Mouse (Mus musculus): Measurements from ENCODE around the gene Vamp5. TPM values are rescaled to one million over a fixed set of nuclear protein-coding genes. Genes with fewer than 3 reads are reported as not detected.
A peak's percentile ranks its signal among the peaks of the same experiment; 100 is the strongest.

Vamp5 gene
- total RNA-seq, 2 experiments from 2014 or later, result 6.1 to 7.0 TPM

DNA sequence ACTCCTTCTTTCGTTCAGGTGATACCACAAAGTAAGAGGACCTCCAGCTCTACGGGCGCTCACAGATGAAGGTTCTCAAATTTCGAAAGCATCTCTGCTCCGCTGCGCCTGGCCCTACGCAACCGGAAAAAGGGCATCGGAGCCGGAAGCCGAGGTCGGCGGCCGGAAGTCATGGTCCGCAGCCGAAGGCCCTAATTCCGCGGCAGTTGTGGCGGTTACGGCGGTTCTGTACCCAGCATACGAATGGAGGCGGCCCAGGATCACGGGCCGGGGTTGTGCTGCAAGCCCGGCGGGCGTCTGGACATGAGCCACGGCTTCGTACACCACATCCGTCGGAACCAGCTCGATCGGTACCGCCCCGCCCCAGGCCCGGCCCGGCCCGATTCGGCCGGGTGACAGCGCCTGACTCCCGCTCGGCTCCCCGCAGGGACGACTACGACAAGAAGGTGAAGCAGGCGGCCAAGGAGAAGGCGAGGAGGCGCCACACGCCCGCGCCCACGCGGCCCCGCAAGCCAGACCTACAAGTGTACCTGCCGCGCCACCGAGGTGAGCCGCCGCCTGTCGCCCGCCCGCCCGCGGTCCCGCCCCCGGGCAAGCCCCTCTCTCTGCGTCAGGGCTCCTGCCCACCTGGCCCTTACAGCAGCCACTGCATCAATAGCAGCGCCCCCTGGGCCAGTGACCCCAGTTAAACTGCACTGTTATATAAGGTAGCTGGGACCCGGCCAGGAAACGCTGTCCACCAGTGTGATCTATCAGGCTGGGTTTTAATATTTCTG, 32.9 kb downstream of the Vamp5 start, which contains the start of gene 0610030E20Rik:
0610030E20Rik (plus strand) TSS at position 152 of the 776 bp plus-strand sequence.
- peak; percentile 73 to 80 for DNase-seq (ENCODE audit: low spot score in 2 of 2)

DNA sequence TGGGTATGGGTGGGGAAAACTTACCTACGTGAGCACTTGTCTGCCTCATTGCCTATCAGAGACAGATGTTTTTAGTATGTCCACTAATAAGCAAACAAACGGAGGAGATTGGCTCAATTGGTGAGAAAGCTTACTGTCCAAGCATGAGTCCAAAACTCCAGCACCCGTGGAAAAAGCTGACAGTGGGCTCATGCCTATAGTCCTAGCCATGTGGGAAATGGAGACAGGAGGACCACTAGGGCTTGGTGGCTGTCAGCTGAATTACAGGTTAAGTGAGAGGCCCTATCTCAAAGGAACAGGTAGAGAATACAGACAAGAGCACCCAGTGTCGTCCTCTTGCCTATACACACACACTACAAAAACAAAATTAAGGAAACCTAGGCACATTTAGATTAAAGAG, 34.0 kb downstream of the Vamp5 start:
- DNase-seq (ENCODE audit: low spot score in 2 of 2), result no peak

DNA sequence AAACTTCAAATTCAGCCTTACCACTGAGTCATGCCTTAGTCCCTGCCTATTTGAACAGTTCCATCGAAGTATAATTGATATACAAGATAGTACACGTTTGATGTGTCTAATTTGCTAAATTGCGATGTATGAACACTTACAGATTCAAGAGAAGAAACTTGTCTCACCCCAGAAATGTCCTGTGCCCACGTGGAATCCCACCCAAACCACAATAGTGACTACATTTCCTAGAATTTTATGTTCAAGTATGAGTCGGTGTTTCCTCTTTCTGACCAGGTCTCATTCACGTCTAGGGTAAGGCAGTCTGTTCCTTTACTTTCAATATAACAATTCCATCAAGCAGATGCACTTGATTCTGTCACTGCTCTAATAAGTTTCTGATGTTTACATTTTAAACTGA, 34.6 kb downstream of the Vamp5 start:
- no peak for DNase-seq (ENCODE audit: low spot score in 2 of 2)

DNA sequence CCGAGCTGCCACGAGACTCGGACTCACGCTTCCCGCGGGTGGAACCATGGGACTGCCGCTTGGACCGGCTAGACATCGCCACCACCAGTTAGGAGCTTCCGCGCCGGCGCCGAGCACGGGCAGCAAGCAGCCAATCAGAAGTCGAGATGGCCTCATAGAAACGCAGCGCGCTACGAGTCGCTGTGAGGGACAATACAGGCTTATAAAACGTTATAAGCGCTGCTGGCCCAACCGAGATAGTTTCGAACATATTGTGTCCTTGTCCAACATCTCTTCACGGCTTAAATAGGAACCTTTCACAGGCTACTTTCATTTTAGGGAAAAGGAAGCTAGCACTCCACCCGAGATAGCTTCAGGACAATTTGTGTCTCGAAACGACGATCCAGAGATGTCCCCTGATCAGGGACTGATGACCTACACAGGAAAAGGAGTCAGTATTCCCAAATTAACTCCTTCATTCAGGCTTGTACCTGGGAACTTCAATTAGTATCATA, 35.1 kb downstream of the Vamp5 start, which contains the start of gene Usp39:
Usp39 (minus strand) TSS at position 111 of the 494 bp plus-strand sequence.
- peak; percentile 95 to 97 for DNase-seq (ENCODE audit: low spot score in 2 of 2)

DNA sequence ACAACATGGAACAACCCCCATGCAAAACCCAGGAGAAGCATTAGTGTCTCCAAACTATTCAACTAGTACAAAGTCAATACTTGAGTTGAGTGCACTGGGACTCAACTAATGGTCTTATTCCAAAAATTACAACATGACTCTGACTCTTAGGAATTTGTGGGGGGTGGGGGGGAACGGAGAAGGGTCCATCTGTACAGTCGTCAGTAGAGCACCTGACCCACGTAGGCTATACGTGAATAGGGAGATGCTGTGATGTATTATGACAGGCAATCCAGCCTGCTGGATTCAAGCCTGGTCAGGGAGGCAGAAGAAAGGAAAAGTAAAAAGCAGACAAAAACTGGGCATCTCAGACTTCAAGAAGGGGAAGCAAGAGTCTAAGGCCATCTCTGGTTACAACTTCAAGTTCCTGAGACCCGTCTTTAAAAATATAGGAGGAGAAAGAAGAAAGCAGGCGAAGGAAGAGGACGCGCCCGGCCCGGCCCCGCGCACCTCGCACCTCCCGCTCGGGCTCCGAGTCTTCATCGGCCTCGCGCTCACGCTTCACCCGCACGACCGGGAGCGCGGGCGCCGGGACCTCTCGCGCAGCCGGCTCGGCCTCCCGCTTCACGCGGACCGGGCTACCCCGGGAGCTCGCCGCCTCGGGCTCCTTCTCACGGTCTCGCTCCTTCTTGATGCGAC, 35.7 kb downstream of the Vamp5 start:
- no peak for DNase-seq (ENCODE audit: low spot score in 2 of 2)

DNA sequence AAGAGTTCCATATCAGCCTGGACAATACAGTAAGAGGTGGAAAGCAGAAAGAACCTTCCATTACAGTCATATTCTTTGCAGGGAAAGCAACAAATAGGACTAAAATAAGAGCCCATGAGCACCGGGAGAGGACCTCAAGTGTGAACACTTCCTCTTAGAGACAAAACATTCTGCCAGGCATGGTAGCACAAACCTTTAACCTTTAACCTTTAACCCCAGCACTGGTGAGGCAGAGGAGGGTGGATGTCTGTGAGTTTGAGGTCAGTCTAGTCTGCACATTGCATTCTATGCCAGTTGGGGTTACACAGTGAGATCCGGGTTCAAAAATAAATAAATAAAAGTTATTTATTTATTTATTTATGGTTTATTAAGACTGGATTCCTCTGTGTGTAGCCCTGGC, 39.8 kb downstream of the Vamp5 start:
- DNase-seq (ENCODE audit: low spot score in 2 of 2), result no peak

DNA sequence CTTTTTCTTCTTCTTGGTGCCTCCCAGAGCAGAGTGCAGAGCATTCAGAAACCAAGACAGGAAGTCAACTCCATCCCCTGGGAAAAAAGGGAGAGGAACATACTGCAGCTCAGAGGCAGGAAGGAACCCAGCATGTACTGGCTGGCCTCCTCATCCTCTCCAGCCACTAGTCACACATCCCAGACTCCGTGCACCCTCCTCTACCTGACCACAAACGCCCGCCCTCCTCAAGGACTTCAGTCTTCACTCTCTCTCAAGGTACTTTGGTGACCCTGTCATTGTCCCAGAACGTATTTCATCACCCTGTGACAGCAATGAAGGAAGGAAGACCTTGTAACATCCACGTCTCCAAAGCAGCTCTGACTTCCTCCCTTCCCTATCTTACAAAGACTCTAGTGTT, 47.2 kb downstream of the Vamp5 start:
- DNase-seq (ENCODE audit: low spot score in 2 of 2), result no peak

DNA sequence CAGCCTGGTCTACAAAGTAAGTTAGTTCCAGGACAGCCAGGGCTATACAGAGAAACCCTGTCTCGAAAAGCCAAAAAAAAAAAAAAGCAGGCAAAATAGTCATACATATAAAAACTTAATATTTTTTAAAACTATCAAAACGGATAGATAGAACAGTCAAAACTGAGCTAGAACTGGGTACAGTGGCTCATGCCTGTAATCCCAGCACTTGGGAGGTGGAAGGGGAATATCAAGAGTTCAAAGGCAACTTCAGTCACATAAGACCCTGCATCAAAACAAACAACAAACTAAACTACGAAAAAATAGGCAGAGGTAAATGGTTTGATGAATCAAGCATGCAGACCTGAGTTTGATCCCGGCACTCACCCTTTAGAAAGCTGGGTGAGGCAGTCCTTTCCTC, 50.1 kb downstream of the Vamp5 start:
- no peak for DNase-seq (ENCODE audit: low spot score in 2 of 2)

DNA sequence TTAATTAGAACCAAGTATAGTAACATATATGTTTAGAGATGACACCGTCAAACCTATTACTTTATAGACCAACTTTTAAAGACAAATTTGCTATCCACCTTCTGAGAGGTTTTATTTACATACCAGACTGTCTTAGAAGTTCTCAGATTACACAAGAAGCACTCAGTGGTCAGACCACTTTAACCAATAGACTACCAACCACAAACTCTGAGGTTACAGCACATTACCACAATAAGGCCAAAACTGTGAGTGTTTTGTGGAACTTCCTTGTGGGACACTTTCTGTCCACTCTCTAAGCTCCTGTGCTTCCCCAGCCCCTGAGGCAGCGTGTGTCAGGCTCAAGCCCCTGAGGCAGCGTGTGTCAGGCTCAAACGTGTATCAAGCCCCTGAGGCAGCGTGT, 51.2 kb downstream of the Vamp5 start:
- no peak for DNase-seq (ENCODE audit: low spot score in 2 of 2)

DNA sequence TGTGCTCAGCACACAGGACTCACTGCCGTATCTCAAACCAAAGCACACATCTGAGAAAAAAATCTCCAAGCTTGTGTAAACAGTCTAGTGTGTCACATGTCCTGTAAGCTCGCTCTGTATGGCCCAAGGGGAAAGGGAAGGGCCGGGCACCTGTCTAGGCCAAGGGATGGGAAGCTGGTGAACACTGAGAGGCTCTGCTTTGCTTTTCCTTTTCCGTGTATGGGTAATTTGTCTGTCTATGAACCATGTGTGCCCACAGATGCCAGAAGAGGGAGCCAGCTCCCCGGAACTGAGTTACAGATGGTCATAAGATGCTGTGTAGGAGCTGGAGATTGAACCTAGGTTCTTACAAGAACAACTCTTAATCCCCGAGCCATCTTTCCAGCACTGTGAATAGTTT, 54.0 kb downstream of the Vamp5 start:
- DNase-seq (ENCODE audit: low spot score in 2 of 2), result peak; percentile 40 to 46

DNA sequence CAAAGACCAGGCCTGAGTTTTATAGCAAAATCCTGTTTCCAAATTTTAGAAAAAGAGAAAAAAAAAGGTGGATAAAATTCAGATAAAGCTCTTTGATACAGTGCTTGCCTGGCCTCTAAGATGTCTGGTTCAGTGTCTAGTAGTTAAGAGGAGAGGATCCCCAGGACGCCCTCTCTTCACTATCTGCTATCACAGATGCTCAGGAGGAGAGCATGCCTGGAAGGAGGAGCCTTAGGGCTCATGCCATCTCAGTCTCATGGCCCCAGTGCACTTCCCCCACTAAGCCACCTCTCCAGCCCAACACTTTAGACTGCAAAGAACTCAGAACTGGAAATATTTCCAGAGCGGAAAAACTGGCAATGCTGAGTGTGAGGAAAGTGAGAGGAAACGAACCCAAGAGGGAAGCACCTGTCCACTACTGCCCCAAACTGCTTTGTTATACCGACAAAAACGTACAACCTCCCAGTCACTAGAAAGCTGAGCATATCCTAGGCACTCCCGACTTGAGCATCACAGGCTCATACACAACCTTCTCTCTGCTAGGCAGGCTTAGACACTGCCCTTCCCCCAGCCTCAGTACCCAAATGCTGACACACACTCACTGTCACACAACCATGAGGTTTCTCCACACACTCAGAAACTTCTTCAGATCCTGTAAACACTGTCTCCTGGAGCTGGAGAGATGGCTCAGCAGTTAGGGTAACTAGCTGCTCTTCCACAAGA, 56.3 kb downstream of the Vamp5 start:
- no peak for DNase-seq (ENCODE audit: low spot score in 2 of 2)

DNA sequence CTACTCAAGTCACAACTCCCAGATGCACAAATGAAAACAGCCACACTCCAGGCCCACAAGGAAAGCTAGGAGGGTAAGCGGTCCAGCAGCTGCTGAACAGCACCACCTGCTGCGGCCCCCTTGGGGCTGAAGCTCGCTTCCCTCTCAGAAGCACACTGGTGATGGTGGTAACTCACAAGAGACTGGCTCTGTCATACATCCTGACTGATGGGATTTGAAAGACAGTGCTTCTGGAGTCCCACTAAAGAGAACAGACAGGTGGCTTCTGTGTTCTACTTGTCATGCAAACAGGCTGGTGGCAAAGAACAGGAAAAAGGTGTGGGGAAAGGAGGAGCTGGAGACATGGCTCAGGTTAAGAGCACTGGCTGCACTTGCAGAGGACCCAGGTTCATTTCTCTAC, 57.3 kb downstream of the Vamp5 start:
- no peak for DNase-seq (ENCODE audit: low spot score in 2 of 2)

DNA sequence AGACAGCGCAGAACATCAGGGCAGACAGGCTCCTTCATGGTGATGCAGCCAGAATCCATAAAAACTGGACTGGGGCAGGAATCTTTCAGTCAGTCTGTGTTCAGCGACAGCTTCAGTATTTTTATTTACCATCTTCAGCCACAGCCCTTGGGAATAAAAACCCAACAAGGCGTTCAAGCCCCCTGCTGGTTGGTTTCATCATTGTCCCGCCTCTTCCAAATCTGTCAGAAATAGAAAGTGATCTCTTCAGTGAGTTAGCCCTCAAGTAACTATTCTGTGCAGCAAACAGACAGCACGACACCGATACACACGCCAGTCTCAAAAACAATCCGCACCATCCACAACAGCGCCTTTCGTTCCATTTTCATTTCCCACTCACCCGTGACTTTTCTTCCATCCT, 61.2 kb downstream of the Vamp5 start:
- DNase-seq (ENCODE audit: low spot score in 2 of 2), result peak; percentile 43 to 51

Other genes with a start within 250 kb of the Vamp5 start
- 1 to 10 TPM; 1.6 to 2.3 TPM for gene Atoh8, start 144.9 kb downstream of the Vamp5 start, total RNA-seq (2021)
- gene Sftpb, start 75.9 kb downstream of the Vamp5 start, total RNA-seq (2021), result not detected
- gene Usp39, start 35.3 kb downstream of the Vamp5 start, total RNA-seq (2021), result 10 to 100 TPM; 32.6 to 33.6 TPM
- gene 0610030E20Rik, start 33.2 kb downstream of the Vamp5 start, total RNA-seq (2021), result 10 to 100 TPM; 17.1 to 17.7 TPM
- gene Tmem150a, start 25.0 kb downstream of the Vamp5 start, total RNA-seq (2021), result 10 to 100 TPM in 1 of 2 experiments, 1 to 10 TPM in 1; 6.8 to 11.0 TPM
- gene Rnf181, start 13.5 kb downstream of the Vamp5 start, total RNA-seq (2021), result 10 to 100 TPM; 78.9 to 81.5 TPM
- gene Vamp8, start 10.2 kb upstream of the Vamp5 start, total RNA-seq (2021), result 10 to 100 TPM; 12.6 to 14.0 TPM
- gene Ggcx, start 33.8 kb upstream of the Vamp5 start, total RNA-seq (2021), result 10 to 100 TPM; 21.7 to 24.4 TPM
- gene Mat2a, start 59.1 kb upstream of the Vamp5 start, total RNA-seq (2021), result 100 to 1,000 TPM; 172 to 199 TPM
- gene Sh2d6, start 141.2 kb upstream of the Vamp5 start, total RNA-seq (2021), result under 1 TPM; 0.56 to 0.61 TPM
- 1 to 10 TPM; 1.8 to 4.2 TPM for gene Capg, start 163.9 kb upstream of the Vamp5 start, total RNA-seq (2021)
- gene Elmod3, start 217.9 kb upstream of the Vamp5 start, total RNA-seq (2021), result 10 to 100 TPM; 22.6 to 23.1 TPM
- 10 to 100 TPM; 50.1 to 60.4 TPM for gene Retsat, start 218.0 kb upstream of the Vamp5 start, total RNA-seq (2021)
- gene Tgoln1, start 236.5 kb upstream of the Vamp5 start, total RNA-seq (2021), result 100 to 1,000 TPM in 1 of 2 experiments, 10 to 100 TPM in 1; 97.3 to 102 TPM

Data from left cerebral cortex, adult 18-20 months (tissue).